Comparison of ENCODE assay signal across 8 mouse cellular contexts in the genomic region with DNA sequence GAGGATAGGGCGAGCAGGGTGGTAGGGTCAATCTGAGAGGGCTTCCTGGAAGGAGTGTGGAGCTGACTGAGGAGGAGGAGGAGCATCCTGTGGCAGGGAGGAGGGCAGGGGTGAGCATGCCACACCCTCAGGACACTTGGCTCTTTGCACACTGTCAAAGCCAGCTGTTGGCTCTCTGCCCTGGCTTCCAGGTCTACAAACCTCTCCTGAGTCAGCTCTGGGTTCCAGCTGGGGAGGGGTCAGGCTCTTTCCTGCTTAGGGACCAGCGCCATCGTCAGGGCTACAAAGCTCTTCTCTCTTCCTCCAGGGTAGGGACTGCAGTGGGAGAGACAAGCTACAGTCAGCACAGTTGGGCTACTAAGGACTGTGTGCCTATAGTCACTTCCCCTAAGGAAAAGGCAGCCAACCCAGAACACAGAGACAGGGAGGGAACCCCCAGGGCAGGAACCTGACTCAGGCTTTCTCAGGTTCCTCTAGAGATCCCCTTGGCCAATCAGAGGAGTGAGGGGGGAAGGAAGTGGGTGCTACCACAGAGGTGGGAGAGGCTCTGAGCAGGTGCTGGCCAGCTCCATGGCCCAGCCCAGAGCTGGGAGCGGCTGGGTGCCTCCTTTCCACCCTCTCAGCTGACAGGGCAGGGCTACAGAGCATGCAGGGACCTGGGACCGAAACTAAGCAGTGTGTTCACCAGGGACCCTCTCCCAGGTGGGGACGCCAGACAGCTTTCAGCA. TPM values are rescaled to one million over a fixed set of nuclear protein-coding genes. Genes with fewer than 3 reads are reported as not detected.
DNase-seq lines count a peak whose midpoint lies in the region; ATAC-seq and TF ChIP-seq lines count a peak whose summit lies in the region.

No protein-coding gene starts in this region.

- no peaks in the 10 kb centered on the region; a peak in 1 of 4 replicates for H3K4me1 ChIP-seq in MEL (ENCODE audit: control insufficient read depth in 1 of 2, insufficient read depth in 2 of 2, low read length in 2 of 2)
- peaks cover 3% of the 10 kb centered on the region; the same call in 1 of the 2 replicates for H3K4me1 ChIP-seq in intestine, postnatal 0 days (replicated peaks; ENCODE audit: control insufficient read depth, insufficient read depth, low read length)
- peaks cover 1% of the 10 kb centered on the region; the same call in 1 of the 2 replicates for H3K4me1 ChIP-seq in hindbrain, embryonic 14.5 days (replicated peaks; ENCODE audit: control insufficient read depth, insufficient read depth, low read length)

- no peak overlapping the region for H3K4me3 ChIP-seq in MEL (ENCODE audit: control insufficient read depth in 1 of 2, insufficient read depth in 1 of 2, low read depth in 2 of 2, low read length in 2 of 2)
- no peak overlapping the region for H3K4me3 ChIP-seq in intestine, postnatal 0 days (ENCODE audit: low read depth, low read length)
- H3K4me3 ChIP-seq in hindbrain, embryonic 14.5 days (replicated peaks; ENCODE audit: low read length) = no peak overlapping the region

- peaks cover 0 to 1% of the 10 kb centered on the region in 2 experiments; a peak in 2 of 4 replicates for H3K27me3 ChIP-seq in MEL (ENCODE audit: control insufficient read depth in 1 of 2, insufficient read depth in 2 of 2, low read length in 2 of 2)
- H3K27me3 ChIP-seq in intestine, postnatal 0 days (replicated peaks; ENCODE audit: control insufficient read depth, insufficient read depth, low read length) = no peaks in the 10 kb centered on the region
- no peaks in the 10 kb centered on the region for H3K27me3 ChIP-seq in hindbrain, embryonic 14.5 days (ENCODE audit: control insufficient read depth, insufficient read depth, low read length)

- no peak overlapping the region for H3K4me2 ChIP-seq in intestine, postnatal 0 days (replicated peaks; ENCODE audit: low read depth)
- H3K4me2 ChIP-seq in hindbrain, embryonic 14.5 days (replicated peaks) = no peak overlapping the region

- H3K27ac ChIP-seq in MEL (ENCODE audit: control insufficient read depth, low read depth, low read length) = no peak overlapping the region
- H3K27ac ChIP-seq in intestine, postnatal 0 days (ENCODE audit: low read depth, low read length) = no peak overlapping the region
- no peak overlapping the region for H3K27ac ChIP-seq in hindbrain, embryonic 14.5 days

- no peak for TF ChIP-seq CTCF in MEL (IDR thresholded peaks at IDR 0.05 in 2 of 3, conservative IDR thresholded peaks at IDR 0.05 in 1 of 3; ENCODE audit: control insufficient read depth in 1 of 3, insufficient read depth in 1 of 3, low read depth in 2 of 3, low read length in 3 of 3, poor library complexity in 1 of 3, severe bottlenecking in 1 of 3)
- TF ChIP-seq CTCF in intestine, postnatal 0 days (IDR thresholded peaks at IDR 0.05; ENCODE audit: low read depth) = peak; percentile 38

- WGBS in intestine, postnatal 0 days = 42% methylated on average over 6 of the region's 6 CpGs
- WGBS in hindbrain, embryonic 14.5 days = 45% methylated on average over 6 of the region's 6 CpGs

- intact Hi-C loops in heart, postnatal 25 days (cut with DNase I) = no loop called here

- peak; percentile 94 for DNase-seq in heart, adult 11 months
- DNase-seq in heart, postnatal 25 days (ENCODE audit: low spot score) = no peak
- peak; percentile 32 for DNase-seq in MEL (ENCODE audit: low read depth, low spot score)
- DNase-seq in naive thymus-derived CD4-positive, alpha-beta T cell, adult 2 months (ENCODE audit: low read depth) = peak; percentile 21
- DNase-seq in spleen, adult 18-20 months = no peak
- no peak for DNase-seq in ovary, postnatal 14 days (ENCODE audit: low spot score)
- no peak for DNase-seq in hindbrain, embryonic 14.5 days (ENCODE audit: low spot score)

- no peak for TF ChIP-seq POLR2A in MEL (IDR thresholded peaks at IDR 0.05; ENCODE audit: control insufficient read depth in 1 of 2, insufficient read depth in 1 of 2, low read depth in 1 of 2, low read length in 2 of 2, poor library complexity in 1 of 2)

- TF ChIP-seq RAD21 in MEL (IDR thresholded peaks at IDR 0.05; ENCODE audit: low read depth, low read length) = no peak

- no peaks in the 10 kb centered on the region for H3K79me2 ChIP-seq in MEL (ENCODE audit: control insufficient read depth, insufficient read depth, low read length, poor library complexity)

- ATAC-seq in intestine, postnatal 0 days = peak; percentile 87
- no peak for ATAC-seq in hindbrain, embryonic 14.5 days (ENCODE audit: low FRiP score)

- no peaks in the 10 kb centered on the region for H3K9me3 ChIP-seq in MEL (replicated peaks; ENCODE audit: insufficient read depth, low read length)
- H3K9me3 ChIP-seq in intestine, postnatal 0 days (ENCODE audit: control insufficient read depth) = no peaks in the 10 kb centered on the region
- H3K9me3 ChIP-seq in hindbrain, embryonic 14.5 days (ENCODE audit: control insufficient read depth, low read length) = no peaks in the 10 kb centered on the region

- H3K9ac ChIP-seq in MEL (ENCODE audit: control insufficient read depth, low read depth, low read length, poor library complexity, severe bottlenecking) = no peak overlapping the region
- H3K9ac ChIP-seq in intestine, postnatal 0 days (ENCODE audit: low read depth, low read length) = no peak overlapping the region
- no peak overlapping the region for H3K9ac ChIP-seq in hindbrain, embryonic 14.5 days

- TF ChIP-seq EP300 in MEL (IDR thresholded peaks at IDR 0.05; ENCODE audit: low read depth in 1 of 2, low read length in 2 of 2) = no peak

- no peaks in the 10 kb centered on the region for H3K36me3 ChIP-seq in MEL (ENCODE audit: control insufficient read depth in 1 of 2, insufficient read depth in 2 of 2, low read length in 2 of 2)
- no peaks in the 10 kb centered on the region for H3K36me3 ChIP-seq in intestine, postnatal 0 days (ENCODE audit: control insufficient read depth, insufficient read depth)
- no peaks in the 10 kb centered on the region for H3K36me3 ChIP-seq in hindbrain, embryonic 14.5 days (replicated peaks; ENCODE audit: control insufficient read depth, insufficient read depth)

TF ChIP-seq in MEL, 35 proteins besides CTCF, POLR2A, EP300 and RAD21:
- no peak for TF ChIP-seq USF1 (IDR thresholded peaks at IDR 0.05; ENCODE audit: low read depth, low read length)
- TF ChIP-seq BHLHE40 (IDR thresholded peaks at IDR 0.05; ENCODE audit: borderline replicate concordance, low read depth, low read length) = no peak
- TF ChIP-seq GATA1 (IDR thresholded peaks at IDR 0.05; ENCODE audit: low read depth, low read length) = no peak
- no peak for TF ChIP-seq SIN3A (IDR thresholded peaks at IDR 0.05; ENCODE audit: low read length)
- TF ChIP-seq MYB (IDR thresholded peaks at IDR 0.05; ENCODE audit: low read depth, low read length) = no peak
- no peak for TF ChIP-seq ELF1 (IDR thresholded peaks at IDR 0.05; ENCODE audit: low read depth, low read length)
- TF ChIP-seq E2F4 (IDR thresholded peaks at IDR 0.05; ENCODE audit: borderline replicate concordance, low read depth, low read length) = no peak
- TF ChIP-seq HCFC1 (IDR thresholded peaks at IDR 0.05; ENCODE audit: low read depth, low read length) = no peak
- TF ChIP-seq RCOR1 (IDR thresholded peaks at IDR 0.05; ENCODE audit: low read depth, low read length) = no peak
- TF ChIP-seq NELFE (IDR thresholded peaks at IDR 0.05; ENCODE audit: low read depth, low read length) = no peak
- no peak for TF ChIP-seq MAZ (IDR thresholded peaks at IDR 0.05; ENCODE audit: low read depth, low read length)
- no peak for TF ChIP-seq ZKSCAN1 (IDR thresholded peaks at IDR 0.05; ENCODE audit: low read depth, low read length)
- no peak for TF ChIP-seq ZMIZ1 (IDR thresholded peaks at IDR 0.05; ENCODE audit: low read depth, low read length)
- no peak for TF ChIP-seq KAT2A (conservative IDR thresholded peaks at IDR 0.05; ENCODE audit: low read depth, low read length)
- no peak for TF ChIP-seq GABPA (IDR thresholded peaks at IDR 0.05; ENCODE audit: low read depth, low read length)

RNA-seq across cellular contexts. Expression of a gene that starts 24.8 kb away (rescaled TPM):
- total RNA-seq in heart, postnatal 25 days (2021) = 1 to 10 TPM; 2.8 TPM
- not detected in 2 replicates for total RNA-seq in MEL (2012; rRNA removed)
- polyA plus RNA-seq in MEL (2012; ENCODE audit: insufficient read depth in 1 of 2, insufficient read length in 2 of 2, low read depth in 1 of 2, low replicate concordance in 2 of 2, missing spikeins in 1 of 2) = under 1 TPM in 1 of 2 experiments, not detected in 1; 0.03 TPM
- polyA plus RNA-seq in intestine, postnatal 0 days (2015; fragmentation: Nextera tagmentation; extraction: Ambion mirVana) = 5.5 and 5.9 TPM in 2 replicates
- 0.25 and 0.54 TPM in 2 replicates for polyA plus RNA-seq in hindbrain, embryonic 14.5 days (2014; fragmentation: Nextera tagmentation; extraction: Ambion mirVana)

Comparison
In these comparisons a context has a peak if more than half of its experiments do, and no peak if none do; other contexts are left out.
1. DNase-seq: peak in heart, adult 11 months (single experiment), MEL (single experiment) and naive thymus-derived CD4-positive, alpha-beta T cell, adult 2 months (single experiment); none in heart, postnatal 25 days (single experiment), spleen, adult 18-20 months (0 of 2), ovary, postnatal 14 days (single experiment) and hindbrain, embryonic 14.5 days (single experiment).